Mouse (Mus musculus) lung, embryonic 15.5 days (tissue): ENCODE results near the gene Rbms2. TPM values are rescaled to one million over a fixed set of nuclear protein-coding genes. Genes with fewer than 3 reads are reported as not detected.

ENCODE experiments used
- ATAC-seq: fragments of 200-750 bp; cut with Nextera tagmentation; 2 replicates; pipeline ENCODE4 v1.8.0; 2017; ENCODE audit warnings: moderate number of reproducible peaks, borderline replicate concordance; ENCODE audit not compliant: low FRiP score, low TSS enrichment; ENCODE audit errors: extremely low read depth
- H3K27ac ChIP-seq: fragments of 300-500 bp; sonication (generic); 2 replicates; pipeline ENCODE4 v1.5.1; 2015; ENCODE audit warnings: moderate library complexity, mild to moderate bottlenecking, inconsistent platforms
- H3K27me3 ChIP-seq: fragments of 300-500 bp; sonication (generic); 2 replicates; pipeline ENCODE4 v1.6.1; 2015; ENCODE audit warnings: inconsistent platforms
- H3K36me3 ChIP-seq: fragments of 300-500 bp; sonication (generic); 2 replicates; pipeline ENCODE4 v1.6.1; 2015; ENCODE audit warnings: inconsistent platforms
- H3K4me1 ChIP-seq: fragments of 300-500 bp; sonication (generic); 2 replicates; pipeline ENCODE4 v1.6.1; 2015; ENCODE audit warnings: inconsistent platforms
- H3K4me2 ChIP-seq: fragments of 300-500 bp; sonication (generic); 2 replicates; pipeline ENCODE4 v1.6.1; 2015; ENCODE audit warnings: inconsistent platforms, mild to moderate bottlenecking, moderate library complexity
- H3K4me3 ChIP-seq: fragments of 300-500 bp; sonication (generic); 2 replicates; pipeline ENCODE4 v1.5.1; 2015; ENCODE audit warnings: mild to moderate bottlenecking, inconsistent platforms
- H3K9ac ChIP-seq: fragments of 300-500 bp; sonication (generic); 2 replicates; pipeline ENCODE4 v1.6.1; 2015; ENCODE audit warnings: inconsistent platforms
- H3K9me3 ChIP-seq: fragments of 300-500 bp; sonication (generic); 2 replicates; pipeline ENCODE4 v1.6.1; 2016; ENCODE audit warnings: inconsistent platforms
- WGBS: fragments of 180-500 bp; shearing (Covaris S2); methylation state at CpG from one replicate; pipeline ENCODE4 v1.1.7; 2015; 5-methylcytosine and 5-hydroxymethylcytosine counted together
- polyA plus RNA-seq: library from polyadenylated mRNA; unstranded; fragments of >200 nt; fragmentation: Nextera tagmentation; extraction: Ambion mirVana; gene quantifications from 2 replicates; pipeline ENCODE4 v1.2.1, GENCODE M21; 2015

Rbms2 gene
- polyA plus RNA-seq, 1 experiment from 2014 or later, result 34.9 TPM

- H3K4me1 ChIP-seq, result peaks cover 18% of the 10 kb centered on the region
- H3K9me3 ChIP-seq, result no peaks in the 10 kb centered on the region
- peak within 1 kb of the TSS; percentile 59 for H3K9ac ChIP-seq
- H3K27me3 ChIP-seq, result peaks cover 3% of the 10 kb centered on the region; the same call in 1 of the 2 replicates
- peak within 1 kb of the TSS; percentile 66 for H3K4me3 ChIP-seq
- H3K4me2 ChIP-seq, result peak within 1 kb of the TSS; percentile 74
- under 1% methylated on average over 30 of the region's 30 CpGs for WGBS
- H3K36me3 ChIP-seq, result no peaks in the 10 kb centered on the region
- ATAC-seq, result peak; percentile 95
- 0 out of 2 replicates have a peak within 1 kb of the TSS, but pooled peaks have one; percentile 9 for H3K27ac ChIP-seq
Measured at GRCm38 (mm10) chr10:128211390-128212108, 31.5 kb upstream of the Rbms2 start, which contains the start of gene Spryd4. Gene Spryd4, minus strand, starts transcription at chr10:128211807.

- no peak for ATAC-seq
- Histone ChIP-seq H3K4me2 (peak overlapping the region; percentile 74), H3K4me1 (peaks cover 18% of the 10 kb centered on the region), H3K36me3 (no peaks in the 10 kb centered on the region), H3K9ac (peak overlapping the region; percentile 59), H3K27ac (no peak overlapping the region), H3K4me3 (peak overlapping the region; percentile 66), H3K9me3 (no peaks in the 10 kb centered on the region), H3K27me3 (peaks cover 3% of the 10 kb centered on the region; the same call in 1 of the 2 replicates)
- WGBS, result 16% methylated on average over 14 of the region's 14 CpGs
Measured at GRCm38 (mm10) chr10:128210954-128211353, 30.9 kb upstream of the Rbms2 start.

- Histone ChIP-seq H3K4me3 (no peak overlapping the region), H3K4me2 (0 out of 2 replicates have a peak overlapping the region, but pooled peaks have one; percentile 74), H3K4me1 (peaks cover 18% of the 10 kb centered on the region), H3K9ac (no peak overlapping the region), H3K27me3 (peaks cover 3% of the 10 kb centered on the region; the same call in 1 of the 2 replicates), H3K9me3 (no peaks in the 10 kb centered on the region), H3K36me3 (no peaks in the 10 kb centered on the region), H3K27ac (no peak overlapping the region)
- WGBS, result 76% methylated on average over 2 of the region's 2 CpGs
- ATAC-seq, result no peak
Measured at GRCm38 (mm10) chr10:128210131-128210530, 30.0 kb upstream of the Rbms2 start.

GRCm38 (mm10) chr10:128209311-128210009 is 29.4 kb upstream of the Rbms2 start:
- no peaks in the 10 kb centered on the region for H3K9me3 ChIP-seq
- H3K4me3 ChIP-seq, result no peak overlapping the region
- no peak for ATAC-seq
- WGBS, result 90% methylated on average over 11 of the region's 11 CpGs
- no peak overlapping the region for H3K9ac ChIP-seq
- H3K27ac ChIP-seq, result no peak overlapping the region
- H3K36me3 ChIP-seq, result no peaks in the 10 kb centered on the region
- peaks cover 18% of the 10 kb centered on the region for H3K4me1 ChIP-seq
- H3K4me2 ChIP-seq, result no peak overlapping the region
- peaks cover 3% of the 10 kb centered on the region; the same call in 1 of the 2 replicates for H3K27me3 ChIP-seq

- Histone ChIP-seq H3K27ac (no peak overlapping the region), H3K36me3 (no peaks in the 10 kb centered on the region), H3K4me3 (no peak overlapping the region), H3K4me1 (peaks cover 18% of the 10 kb centered on the region), H3K4me2 (no peak overlapping the region), H3K9me3 (no peaks in the 10 kb centered on the region), H3K9ac (no peak overlapping the region), H3K27me3 (peaks cover under 1% of the 10 kb centered on the region; the same call in 1 of the 2 replicates)
- ATAC-seq, result no peak
- 88% methylated on average over 10 of the region's 10 CpGs for WGBS
Measured at GRCm38 (mm10) chr10:128208326-128208725, 28.2 kb upstream of the Rbms2 start.

GRCm38 (mm10) chr10:128204941-128205340 is 24.8 kb upstream of the Rbms2 start:
- Histone ChIP-seq H3K4me3 (no peak overlapping the region), H3K9ac (no peak overlapping the region), H3K9me3 (no peaks in the 10 kb centered on the region), H3K4me2 (no peak overlapping the region), H3K4me1 (no peaks in the 10 kb centered on the region; the same call in 1 of the 2 replicates), H3K27me3 (no peaks in the 10 kb centered on the region), H3K36me3 (no peaks in the 10 kb centered on the region), H3K27ac (no peak overlapping the region)
- WGBS, result 68% methylated on average over 15 of the region's 15 CpGs
- ATAC-seq, result no peak

GRCm38 (mm10) chr10:128201856-128202255 is 21.8 kb upstream of the Rbms2 start:
- 0 out of 2 replicates have a peak, but pooled peaks cover 3% of the 10 kb centered on the region for H3K27me3 ChIP-seq
- no peak overlapping the region for H3K9ac ChIP-seq
- H3K9me3 ChIP-seq, result no peaks in the 10 kb centered on the region
- H3K27ac ChIP-seq, result no peak overlapping the region
- H3K4me2 ChIP-seq, result no peak overlapping the region
- no peak overlapping the region for H3K4me3 ChIP-seq
- ATAC-seq, result no peak; the same call in 1 of the 2 replicates
- 59% methylated on average over 6 of the region's 6 CpGs for WGBS
- H3K4me1 ChIP-seq, result no peaks in the 10 kb centered on the region; the same call in 1 of the 2 replicates
- H3K36me3 ChIP-seq, result no peaks in the 10 kb centered on the region

GRCm38 (mm10) chr10:128194551-128195461 is 14.7 kb upstream of the Rbms2 start:
- no peak overlapping the region for H3K27ac ChIP-seq
- H3K27me3 ChIP-seq, result peaks cover 19% of the 10 kb centered on the region
- no peaks in the 10 kb centered on the region for H3K9me3 ChIP-seq
- H3K4me3 ChIP-seq, result peak overlapping the region; percentile 68
- peaks cover 9% of the 10 kb centered on the region for H3K4me1 ChIP-seq
- under 1% methylated on average over 69 of the region's 79 CpGs for WGBS
- H3K36me3 ChIP-seq, result no peaks in the 10 kb centered on the region
- H3K4me2 ChIP-seq, result peak overlapping the region; percentile 98
- peak; percentile 91 for ATAC-seq
- H3K9ac ChIP-seq, result peak overlapping the region; percentile 66

GRCm38 (mm10) chr10:128194024-128194550 is 14.0 kb upstream of the Rbms2 start, which contains the start of gene Gls2:
Gene Gls2, plus strand, starts transcription at chr10:128194457.
- peak; percentile 98 for ATAC-seq
- Histone ChIP-seq H3K27me3 (peaks cover 19% of the 10 kb centered on the region), H3K27ac (0 out of 2 replicates have a peak within 1 kb of the TSS, but pooled peaks have one; percentile 23), H3K36me3 (no peaks in the 10 kb centered on the region), H3K9me3 (no peaks in the 10 kb centered on the region), H3K4me3 (peak within 1 kb of the TSS; percentile 68), H3K9ac (peak within 1 kb of the TSS; percentile 66), H3K4me2 (peak within 1 kb of the TSS; percentile 98), H3K4me1 (peaks cover 9% of the 10 kb centered on the region)
- WGBS, result under 1% methylated on average over 46 of the region's 46 CpGs

- Histone ChIP-seq H3K27me3 (peaks cover 19% of the 10 kb centered on the region), H3K4me3 (no peak overlapping the region), H3K27ac (no peak overlapping the region), H3K4me1 (peaks cover 9% of the 10 kb centered on the region), H3K9me3 (no peaks in the 10 kb centered on the region), H3K4me2 (no peak overlapping the region), H3K9ac (no peak overlapping the region), H3K36me3 (no peaks in the 10 kb centered on the region)
- no peak for ATAC-seq
- 80% methylated on average over 6 of the region's 6 CpGs for WGBS
Measured at GRCm38 (mm10) chr10:128193113-128193512, 13.0 kb upstream of the Rbms2 start.
